Mouse (Mus musculus) cerebellum, adult 11 months (tissue): ENCODE measurements around the gene Man2c1.

Experiments
- DNase-seq: peaks from one replicate; pipeline ENCODE4 v3.0.0; 2022

Gene Man2c1

GRCm38 (mm10) chr9:57130577-57131433 lies at the start of gene Man2c1:
Gene Man2c1 (plus strand): TSS chr9:57130690.
- DNase-seq: peak; percentile 93

GRCm38 (mm10) chr9:57082236-57082635 lies 48.3 kb upstream of the Man2c1 start:
- DNase-seq: no peak

- DNase-seq: no peak
Observed at GRCm38 (mm10) chr9:57117261-57117755, 13.2 kb upstream of the Man2c1 start.

GRCm38 (mm10) chr9:57129641-57130040 lies 849 bp upstream of the Man2c1 start:
- DNase-seq: no peak

GRCm38 (mm10) chr9:57137246-57137645 lies 6.8 kb downstream of the Man2c1 start:
- no peak for DNase-seq

- DNase-seq: no peak
Observed at GRCm38 (mm10) chr9:57137777-57138176, 7.3 kb downstream of the Man2c1 start.

- no peak for DNase-seq
Observed at GRCm38 (mm10) chr9:57138507-57138906, 8.0 kb downstream of the Man2c1 start.

- DNase-seq: no peak
Observed at GRCm38 (mm10) chr9:57139110-57139509, 8.6 kb downstream of the Man2c1 start.

- no peak for DNase-seq
Observed at GRCm38 (mm10) chr9:57139571-57139970, 9.1 kb downstream of the Man2c1 start.

- DNase-seq: no peak
Observed at GRCm38 (mm10) chr9:57141417-57142353, 11.2 kb downstream of the Man2c1 start.

- DNase-seq: no peak
Observed at GRCm38 (mm10) chr9:57143212-57143611, 12.7 kb downstream of the Man2c1 start.

- no peak for DNase-seq
Observed at GRCm38 (mm10) chr9:57144830-57145229, 14.3 kb downstream of the Man2c1 start.

GRCm38 (mm10) chr9:57146451-57147066 lies 16.1 kb downstream of the Man2c1 start:
- no peak for DNase-seq

GRCm38 (mm10) chr9:57147205-57148143 lies 17.0 kb downstream of the Man2c1 start:
- peak; percentile 40 for DNase-seq

- DNase-seq: peak; percentile 83
Observed at GRCm38 (mm10) chr9:57148144-57148878, 17.8 kb downstream of the Man2c1 start, which contains the start of gene Neil1. Gene Neil1 (minus strand): TSS chr9:57148305.

- no peak for DNase-seq
Observed at GRCm38 (mm10) chr9:57149021-57149420, 18.5 kb downstream of the Man2c1 start.

GRCm38 (mm10) chr9:57150192-57150591 lies 19.7 kb downstream of the Man2c1 start:
- no peak for DNase-seq

- DNase-seq: no peak
Observed at GRCm38 (mm10) chr9:57152331-57152730, 21.8 kb downstream of the Man2c1 start.

- no peak for DNase-seq
Observed at GRCm38 (mm10) chr9:57156383-57156782, 25.9 kb downstream of the Man2c1 start.

GRCm38 (mm10) chr9:57156823-57157222 lies 26.3 kb downstream of the Man2c1 start:
- no peak for DNase-seq

- no peak for DNase-seq
Observed at GRCm38 (mm10) chr9:57157499-57157898, 27.0 kb downstream of the Man2c1 start.
